Mouse (Mus musculus) midbrain, embryonic 12.5 days (tissue): ENCODE results near the gene Rfc1. TPM values are rescaled to one million over a fixed set of nuclear protein-coding genes. Genes with fewer than 3 reads are reported as not detected.
"Not testable (repeated sequence)": the region's sequence is repeated elsewhere in the genome, so short reads cannot be mapped to it uniquely, and the experiment has no call there.

Experiments used
- ATAC-seq: fragments of 200-750 bp; cut with Nextera tagmentation; 2 replicates; pipeline ENCODE4 v1.8.0; 2017; ENCODE audit warnings: low read depth, moderate TSS enrichment, moderate library complexity; ENCODE audit not compliant: low FRiP score
- H3K27ac ChIP-seq: fragments of 300-500 bp; sonication (generic); replicated peaks from 2 replicates; pipeline ENCODE4 v1.5.1; 2016; ENCODE audit warnings: mild to moderate bottlenecking
- H3K27me3 ChIP-seq: fragments of 300-500 bp; sonication (generic); 2 replicates; pipeline ENCODE4 v1.6.1; 2016; ENCODE audit warnings: mild to moderate bottlenecking
- H3K36me3 ChIP-seq: fragments of 300-500 bp; sonication (generic); 2 replicates; pipeline ENCODE4 v1.6.1; 2016
- H3K4me1 ChIP-seq: fragments of 300-500 bp; sonication (generic); 2 replicates; pipeline ENCODE4 v1.6.1; 2016
- H3K4me2 ChIP-seq: fragments of 300-500 bp; sonication (generic); replicated peaks from 2 replicates; pipeline ENCODE4 v1.6.1; 2016; ENCODE audit warnings: mild to moderate bottlenecking, moderate library complexity
- H3K4me3 ChIP-seq: fragments of 300-500 bp; sonication (generic); 2 replicates; pipeline ENCODE4 v1.5.1; 2016; ENCODE audit warnings: mild to moderate bottlenecking
- H3K9ac ChIP-seq: fragments of 300-500 bp; sonication (generic); replicated peaks from 2 replicates; pipeline ENCODE4 v1.6.1; 2016; ENCODE audit warnings: mild to moderate bottlenecking, moderate library complexity
- H3K9me3 ChIP-seq: fragments of 300-500 bp; sonication (generic); 2 replicates; pipeline ENCODE4 v1.6.1; 2016; ENCODE audit warnings: mild to moderate bottlenecking
- WGBS: fragments of 180-500 bp; shearing (Covaris S2); methylation state at CpG from one replicate; pipeline ENCODE4 v1.1.7; 2016; 5-methylcytosine and 5-hydroxymethylcytosine counted together
- polyA plus RNA-seq: library from polyadenylated mRNA; unstranded; fragments of >200 nt; fragmentation: Nextera tagmentation; extraction: Ambion mirVana; gene quantifications from 2 replicates; pipeline ENCODE4 v1.2.1, GENCODE M21; 2016

Gene Rfc1
- polyA plus RNA-seq, 1 experiment from 2014 or later = 73.5 TPM

DNA sequence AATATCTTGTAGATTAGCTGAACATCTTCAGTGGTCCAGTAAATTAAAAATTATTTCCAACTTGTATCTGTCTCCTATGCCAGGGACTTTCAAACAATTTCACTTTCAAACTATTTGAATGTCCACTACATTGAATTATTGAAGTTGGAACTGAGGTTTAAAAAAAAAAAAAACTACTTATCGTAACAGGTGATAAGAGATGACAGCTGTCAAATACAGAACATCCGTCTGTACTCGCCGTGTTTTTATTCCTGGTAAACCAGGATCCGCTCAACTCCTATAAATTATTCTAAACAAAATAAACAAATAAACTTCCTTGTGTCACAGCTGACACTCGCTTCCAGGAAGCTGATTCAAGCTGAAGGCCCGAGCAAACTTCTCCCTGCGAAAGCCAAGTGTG lies 682 bp downstream of the Rfc1 start:
- Histone ChIP-seq H3K9me3 (no peaks in the 10 kb centered on the region), H3K4me1 (peaks cover 11% of the 10 kb centered on the region), H3K9ac (peak overlapping the region; percentile 74), H3K27me3 (no peaks in the 10 kb centered on the region), H3K27ac (no peak overlapping the region), H3K4me2 (peak overlapping the region; percentile 73), H3K36me3 (no peaks in the 10 kb centered on the region), H3K4me3 (peak overlapping the region; percentile 80)
- WGBS = 16% methylated on average over 8 of the region's 8 CpGs
- no peak for ATAC-seq

DNA sequence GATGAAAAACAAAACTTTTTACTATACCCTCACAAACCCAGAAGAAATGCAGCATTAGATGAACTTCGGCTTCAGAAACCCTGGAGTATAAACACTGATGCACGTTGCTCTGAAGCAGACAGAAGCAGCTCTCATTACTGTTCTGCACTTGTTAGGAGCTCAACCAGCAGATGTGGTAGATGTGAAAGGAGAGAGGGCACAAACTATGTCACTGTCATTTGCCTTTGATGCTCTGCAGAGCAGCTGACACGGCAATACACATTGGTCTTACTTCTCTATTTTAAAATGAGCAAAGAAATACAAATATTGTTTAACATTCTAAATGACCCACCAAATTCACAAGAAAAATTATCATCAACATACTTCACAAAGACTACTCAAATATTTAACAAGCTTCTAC lies 5.5 kb downstream of the Rfc1 start:
- Histone ChIP-seq H3K27ac (no peak overlapping the region), H3K4me3 (no peak overlapping the region), H3K27me3 (no peaks in the 10 kb centered on the region), H3K9ac (no peak overlapping the region), H3K9me3 (no peaks in the 10 kb centered on the region), H3K4me2 (no peak overlapping the region), H3K36me3 (no peaks in the 10 kb centered on the region), H3K4me1 (0 out of 2 replicates have a peak, but pooled peaks cover 8% of the 10 kb centered on the region)
- no peak for ATAC-seq
- 87% methylated on average over 3 of the region's 3 CpGs for WGBS

DNA sequence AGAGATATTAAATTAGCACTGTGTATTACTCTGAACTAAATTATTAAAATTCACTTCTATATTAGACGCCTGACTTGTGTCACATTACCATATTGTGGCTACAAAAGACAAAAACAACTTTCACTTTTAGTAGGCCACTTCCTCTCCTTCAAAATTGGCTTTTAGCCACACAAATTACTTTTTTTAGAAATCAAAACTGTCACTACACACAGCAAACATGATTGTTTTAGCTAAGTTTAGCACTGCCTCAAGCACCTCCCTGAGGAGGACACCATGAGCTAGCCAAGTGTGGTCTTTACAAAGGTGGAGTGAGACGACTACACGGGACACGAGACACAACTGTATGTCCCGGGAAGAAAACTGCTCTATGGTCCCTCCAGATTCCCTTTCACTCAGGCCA lies 9.3 kb downstream of the Rfc1 start:
- Histone ChIP-seq H3K4me2 (no peak overlapping the region), H3K27me3 (no peaks in the 10 kb centered on the region), H3K36me3 (no peaks in the 10 kb centered on the region; the same call in 1 of the 2 replicates), H3K27ac (no peak overlapping the region), H3K4me1 (no peaks in the 10 kb centered on the region), H3K4me3 (no peak overlapping the region), H3K9me3 (no peaks in the 10 kb centered on the region), H3K9ac (no peak overlapping the region)
- 87% methylated on average over 5 of the region's 5 CpGs for WGBS
- ATAC-seq = no peak

DNA sequence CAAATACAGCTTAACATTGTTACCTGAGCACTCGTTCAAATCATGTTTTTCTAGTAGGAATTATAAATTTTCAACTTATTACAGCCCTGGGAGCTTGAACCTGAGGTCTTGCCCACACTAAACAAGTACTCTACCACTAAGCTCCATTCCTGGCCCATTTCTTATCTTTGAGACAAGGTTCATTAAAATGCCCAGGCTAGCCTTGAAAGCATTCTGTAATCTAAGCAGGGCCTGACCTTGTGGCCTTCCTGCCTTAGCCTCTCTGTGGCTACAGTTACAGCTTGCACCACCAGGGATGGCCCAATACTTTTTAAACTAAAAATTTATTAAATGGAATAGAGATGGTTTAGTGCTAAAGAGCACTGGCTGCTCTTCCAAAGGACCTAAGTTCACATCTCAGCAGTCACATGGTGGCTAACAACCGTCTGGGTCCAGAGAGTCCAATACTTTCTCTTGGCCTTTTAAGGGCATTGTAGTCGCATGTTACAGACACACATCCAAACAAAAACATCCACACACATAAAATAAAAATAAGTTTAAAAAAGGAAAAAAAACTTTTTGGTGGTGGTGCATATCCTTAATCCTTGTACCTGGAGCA lies 10.6 kb downstream of the Rfc1 start:
- Histone ChIP-seq H3K27me3 (no peaks in the 10 kb centered on the region), H3K9ac (no peak overlapping the region), H3K9me3 (no peaks in the 10 kb centered on the region), H3K4me2 (no peak overlapping the region), H3K4me1 (no peaks in the 10 kb centered on the region), H3K36me3 (no peaks in the 10 kb centered on the region; the same call in 1 of the 2 replicates), H3K4me3 (no peak overlapping the region), H3K27ac (no peak overlapping the region)
- 89% methylated on average over 3 of the region's 3 CpGs for WGBS
- ATAC-seq = no peak

DNA sequence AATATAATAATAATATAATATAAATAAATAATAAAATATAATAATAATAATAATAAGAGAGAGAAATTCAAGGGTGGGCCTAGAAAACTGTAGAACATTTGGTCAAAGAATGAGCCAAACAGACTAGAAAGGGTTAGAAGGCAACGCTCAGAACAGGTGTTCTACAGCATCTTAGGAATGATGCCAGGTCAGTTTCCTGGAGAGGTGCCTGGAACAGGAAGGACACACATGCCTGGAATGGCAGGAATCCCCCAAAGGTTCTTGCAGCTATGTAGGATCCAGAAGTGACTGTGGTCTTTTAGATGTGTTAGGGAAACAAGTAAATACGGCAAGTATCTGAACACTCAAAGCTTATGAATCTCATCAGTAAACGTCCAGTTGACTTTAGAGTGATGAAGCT lies 11.2 kb downstream of the Rfc1 start:
- Histone ChIP-seq H3K27me3 (no peaks in the 10 kb centered on the region), H3K4me1 (no peaks in the 10 kb centered on the region), H3K4me2 (no peak overlapping the region), H3K9ac (no peak overlapping the region), H3K27ac (no peak overlapping the region), H3K9me3 (no peaks in the 10 kb centered on the region), H3K36me3 (peaks cover 1% of the 10 kb centered on the region; the same call in 1 of the 2 replicates), H3K4me3 (no peak overlapping the region)
- 90% methylated on average over 3 of the region's 3 CpGs for WGBS
- ATAC-seq = no peak

DNA sequence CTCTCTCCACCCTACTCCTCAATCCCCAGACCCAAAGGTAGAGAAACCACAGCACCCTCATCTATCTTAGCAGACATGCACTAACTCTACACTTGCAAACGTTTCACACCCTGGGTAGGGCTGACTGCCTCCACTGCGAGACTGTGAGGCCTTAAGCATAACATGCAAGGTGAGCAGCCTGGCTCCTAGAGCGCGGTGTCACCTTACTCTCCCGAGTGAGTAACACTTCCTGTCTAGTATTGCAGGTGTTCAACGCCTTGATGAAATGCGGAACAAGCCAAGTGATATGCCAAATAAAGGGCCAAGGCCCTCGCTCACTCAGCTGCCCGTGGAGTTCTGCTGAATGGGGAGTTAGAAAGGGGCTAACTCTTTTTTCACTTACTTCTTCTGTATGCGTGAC lies 13.3 kb downstream of the Rfc1 start:
- Histone ChIP-seq H3K27ac (no peak overlapping the region), H3K4me2 (no peak overlapping the region), H3K9me3 (no peaks in the 10 kb centered on the region), H3K36me3 (peaks cover 13% of the 10 kb centered on the region), H3K27me3 (no peaks in the 10 kb centered on the region), H3K4me1 (no peaks in the 10 kb centered on the region), H3K9ac (no peak overlapping the region), H3K4me3 (no peak overlapping the region)
- 91% methylated on average over 10 of the region's 10 CpGs for WGBS
- no peak for ATAC-seq

DNA sequence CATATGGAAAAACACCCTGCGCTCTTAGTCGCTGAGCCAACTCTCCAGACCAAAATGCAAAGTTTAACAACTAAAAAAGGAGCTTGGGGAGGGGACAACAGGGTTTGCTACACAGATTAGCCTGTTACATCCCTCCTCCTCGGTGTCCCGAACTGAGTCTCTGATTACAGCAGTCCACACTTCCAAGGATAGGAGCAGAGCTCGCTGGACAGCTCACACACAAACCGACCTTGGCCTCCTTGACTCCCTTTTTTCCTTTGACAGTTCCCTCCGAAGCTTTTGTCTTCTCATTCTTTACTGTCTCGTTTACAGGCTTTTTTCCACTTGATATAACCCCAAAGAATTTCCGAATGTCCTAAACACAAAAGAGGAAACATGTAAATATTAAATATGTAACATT lies 16.3 kb downstream of the Rfc1 start:
- WGBS = 87% methylated on average over 9 of the region's 9 CpGs
- no peaks in the 10 kb centered on the region for H3K27me3 ChIP-seq
- H3K9me3 ChIP-seq = no peaks in the 10 kb centered on the region
- H3K4me3 ChIP-seq = no peak overlapping the region
- no peaks in the 10 kb centered on the region for H3K4me1 ChIP-seq
- H3K27ac ChIP-seq = no peak overlapping the region
- H3K36me3 ChIP-seq = peaks cover 28% of the 10 kb centered on the region
- H3K4me2 ChIP-seq = no peak overlapping the region
- no peak for ATAC-seq
- H3K9ac ChIP-seq = no peak overlapping the region

GRCm38 (mm10) chr5:65308866-65309265 lies 26.6 kb downstream of the Rfc1 start:
- H3K4me2 ChIP-seq = no peak overlapping the region
- H3K9me3 ChIP-seq = no peaks in the 10 kb centered on the region
- H3K36me3 ChIP-seq = peaks cover 48% of the 10 kb centered on the region
- ATAC-seq = no peak
- H3K27me3 ChIP-seq = no peaks in the 10 kb centered on the region
- H3K4me1 ChIP-seq = no peaks in the 10 kb centered on the region
- H3K27ac ChIP-seq = no peak overlapping the region
- H3K9ac ChIP-seq = no peak overlapping the region
- no peak overlapping the region for H3K4me3 ChIP-seq
- WGBS = 98% methylated on average over 3 of the region's 3 CpGs

DNA sequence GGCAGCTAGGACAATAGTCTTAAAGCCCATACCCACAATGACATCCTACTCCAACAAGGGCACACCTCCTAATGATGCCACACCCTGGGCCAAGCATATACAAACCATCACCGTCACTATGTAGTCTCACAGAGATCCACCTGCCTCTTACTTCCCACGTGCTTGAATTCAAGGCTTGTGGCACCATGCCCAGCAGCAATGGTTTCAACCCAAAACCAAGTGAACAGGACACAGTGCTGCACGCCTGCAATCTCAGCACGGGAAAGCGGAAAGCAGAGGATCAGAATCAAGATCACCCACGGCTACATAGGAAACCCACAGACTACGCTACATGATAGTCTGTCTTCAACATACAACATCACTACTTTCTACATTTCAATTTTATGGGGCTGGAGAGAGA lies 27.3 kb downstream of the Rfc1 start:
- no peak for ATAC-seq
- peaks cover 48% of the 10 kb centered on the region for H3K36me3 ChIP-seq

GRCm38 (mm10) chr5:65305516-65305915 lies 30.0 kb downstream of the Rfc1 start:
- no peaks in the 10 kb centered on the region for H3K27me3 ChIP-seq
- WGBS = 85% methylated on average over 9 of the region's 9 CpGs
- no peak overlapping the region for H3K4me3 ChIP-seq
- no peak overlapping the region for H3K27ac ChIP-seq
- no peaks in the 10 kb centered on the region for H3K9me3 ChIP-seq
- H3K36me3 ChIP-seq = peaks cover 34% of the 10 kb centered on the region
- H3K9ac ChIP-seq = no peak overlapping the region
- no peak overlapping the region for H3K4me2 ChIP-seq
- H3K4me1 ChIP-seq = no peaks in the 10 kb centered on the region
- no peak for ATAC-seq

More for the DNA sequence above, 27.3 kb downstream of the Rfc1 start:
- Histone ChIP-seq H3K9me3 (no peaks in the 10 kb centered on the region), H3K4me3 (no peak overlapping the region), H3K4me2 (no peak overlapping the region), H3K27ac (no peak overlapping the region), H3K9ac (no peak overlapping the region), H3K4me1 (no peaks in the 10 kb centered on the region), H3K27me3 (no peaks in the 10 kb centered on the region)
- WGBS = 95% methylated on average over 7 of the region's 7 CpGs

- ATAC-seq = no peak
- H3K4me2 ChIP-seq = no peak overlapping the region
- H3K4me3 ChIP-seq = no peak overlapping the region
- WGBS = 94% methylated on average over 9 of the region's 9 CpGs
- H3K27ac ChIP-seq = no peak overlapping the region
- no peaks in the 10 kb centered on the region for H3K27me3 ChIP-seq
- H3K36me3 ChIP-seq = peaks cover 29% of the 10 kb centered on the region
- H3K4me1 ChIP-seq = no peaks in the 10 kb centered on the region
- no peak overlapping the region for H3K9ac ChIP-seq
- no peaks in the 10 kb centered on the region for H3K9me3 ChIP-seq
Observed at GRCm38 (mm10) chr5:65300121-65300520, 35.3 kb downstream of the Rfc1 start.

DNA sequence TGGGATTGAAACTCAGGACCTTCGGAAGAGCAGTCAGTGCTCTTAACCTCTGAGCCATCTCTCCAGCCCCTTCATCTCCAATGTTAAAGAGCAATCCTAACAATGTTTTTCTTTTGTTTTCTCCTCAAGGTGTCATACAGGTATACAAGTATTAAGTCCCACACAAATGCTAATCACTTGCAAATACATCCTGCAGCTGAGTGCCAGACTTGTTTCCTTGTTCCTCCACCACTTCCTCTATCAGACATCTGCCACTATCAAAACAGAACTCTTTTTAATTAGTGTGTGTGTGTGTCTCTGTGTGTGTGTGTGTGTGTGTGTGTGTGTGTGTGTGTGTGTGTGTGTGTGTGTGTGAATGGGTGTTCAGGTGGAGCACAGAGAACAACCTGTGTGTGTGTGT lies 35.8 kb downstream of the Rfc1 start:
- peaks cover 33% of the 10 kb centered on the region for H3K36me3 ChIP-seq
- not testable (repeated sequence) for H3K4me1 ChIP-seq, H3K9me3 ChIP-seq, H3K27me3 ChIP-seq, H3K4me3 ChIP-seq, H3K9ac ChIP-seq, ATAC-seq, H3K27ac ChIP-seq, H3K4me2 ChIP-seq
- WGBS = 81% methylated on average over 1 of the region's 1 CpGs
